Mouse (Mus musculus) myocyte (in vitro differentiated cells): Measurements from ENCODE around the gene Gpatch3. TPM values are rescaled to one million over a fixed set of nuclear protein-coding genes. Genes with fewer than 3 reads are reported as not detected.

Experiments used
- H3K27me3 ChIP-seq: one replicate; pipeline ENCODE4 v1.6.1; 2011; ENCODE audit not compliant: control insufficient read depth, insufficient read depth, insufficient read length
- H3K36me3 ChIP-seq: one replicate; pipeline ENCODE4 v1.6.1; 2011; ENCODE audit not compliant: control insufficient read depth, insufficient read depth
- H3K4me2 ChIP-seq: one replicate; pipeline ENCODE4 v1.6.1; 2011; ENCODE audit warnings: low read depth, control low read depth
- H3K4me3 ChIP-seq: one replicate; pipeline ENCODE4 v1.5.1; 2011; ENCODE audit warnings: mild to moderate bottlenecking, control low read depth, moderate library complexity
- H3K79me2 ChIP-seq: one replicate; pipeline ENCODE4 v1.6.1; 2011; ENCODE audit not compliant: control insufficient read depth, insufficient read depth
- H3ac ChIP-seq: one replicate; pipeline ENCODE4 v1.6.1; 2011; ENCODE audit not compliant: control insufficient read depth, insufficient read length
- CEBPB ChIP-seq: IDR thresholded peaks from 2 replicates; pipeline ENCODE4 v1.6.1; 2011; ENCODE audit warnings: mild to moderate bottlenecking, moderate library complexity; ENCODE audit not compliant: poor library complexity, insufficient read depth, severe bottlenecking
- E2F4 ChIP-seq: IDR thresholded peaks from one replicate; pipeline ENCODE4 v1.6.1; 2011; ENCODE audit warnings: mild to moderate bottlenecking, control low read depth, moderate library complexity; ENCODE audit not compliant: insufficient read depth
- MAX ChIP-seq: IDR thresholded peaks from one replicate; pipeline ENCODE4 v1.6.1; 2011; ENCODE audit warnings: low read depth, mild to moderate bottlenecking, control low read depth
- MYOD1 ChIP-seq, 3 experiments: IDR thresholded peaks; one replicate each; pipeline ENCODE4 v1.6.1; 2011; ENCODE audit warnings: control low read depth in 2 of 3, low read depth in 2 of 3, mild to moderate bottlenecking in 2 of 3, moderate library complexity in 1 of 3; ENCODE audit not compliant: insufficient read length in 2 of 3, control insufficient read depth in 1 of 3
- MYOG ChIP-seq, 3 experiments: IDR thresholded peaks; one replicate each; pipeline ENCODE4 v1.6.1; 2011; ENCODE audit warnings: control low read depth in 2 of 3, low read depth in 2 of 3, mild to moderate bottlenecking in 2 of 3; ENCODE audit not compliant: insufficient read length in 2 of 3, control insufficient read depth in 1 of 3, insufficient read depth in 1 of 3
- POLR2A ChIP-seq: IDR thresholded peaks from one replicate; pipeline ENCODE4 v1.6.1; 2011; ENCODE audit warnings: low read depth, mild to moderate bottlenecking, control low read depth, moderate library complexity; ENCODE audit not compliant: insufficient read length
- POLR2AphosphoS2 ChIP-seq: IDR thresholded peaks from one replicate; pipeline ENCODE4 v1.6.1; 2011; ENCODE audit warnings: low read depth, control low read depth; ENCODE audit not compliant: insufficient read length
- REST ChIP-seq: IDR thresholded peaks from one replicate; pipeline ENCODE4 v1.6.1; 2011; ENCODE audit warnings: mild to moderate bottlenecking, control low read depth, moderate library complexity; ENCODE audit not compliant: insufficient read depth, insufficient read length
- SRF ChIP-seq: IDR thresholded peaks from one replicate; pipeline ENCODE4 v1.6.1; 2011; ENCODE audit warnings: low read depth; ENCODE audit not compliant: control insufficient read depth, insufficient read length
- TCF12 ChIP-seq: IDR thresholded peaks from one replicate; pipeline ENCODE4 v1.6.1; 2011; ENCODE audit warnings: mild to moderate bottlenecking, control low read depth; ENCODE audit not compliant: poor library complexity, insufficient read depth, severe bottlenecking
- TCF3 ChIP-seq: IDR thresholded peaks from one replicate; pipeline ENCODE4 v1.6.1; 2011; ENCODE audit warnings: low read depth, control low read depth; ENCODE audit not compliant: insufficient read length
- USF1 ChIP-seq: IDR thresholded peaks from one replicate; pipeline ENCODE4 v1.6.1; 2011; ENCODE audit warnings: low read depth, mild to moderate bottlenecking, control low read depth, moderate library complexity
- polyA plus RNA-seq: library from polyadenylated mRNA; unstranded; fragments of >200 nt; fragmentation: generic; extraction: Trizol; gene quantifications from one replicate; pipeline ENCODE4 v1.2.1, GENCODE M21; 2012; ENCODE audit warnings: missing spikeins

The Gpatch3 gene
- polyA plus RNA-seq, 1 experiment = 4.1 TPM

DNA sequence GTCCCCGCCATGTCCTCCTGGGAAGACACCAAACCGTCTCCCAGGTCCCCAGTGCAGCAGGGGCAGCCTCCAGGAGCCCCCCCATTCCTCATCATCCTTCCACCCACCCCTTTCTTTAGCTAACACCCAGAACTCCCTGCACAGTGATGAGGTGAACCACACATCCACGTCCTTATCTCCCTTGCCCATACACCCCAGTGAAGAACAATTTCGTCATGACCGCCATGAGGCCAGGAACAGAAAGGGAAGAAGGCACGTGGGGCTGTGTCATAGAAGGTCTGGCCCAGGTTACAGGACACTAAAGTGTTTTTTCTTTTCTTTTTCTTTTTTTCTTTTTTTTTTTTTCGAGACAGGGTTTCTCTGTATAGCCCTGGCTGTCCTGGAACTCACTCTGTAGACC, 50.3 kb downstream of the Gpatch3 start:
- Histone ChIP-seq H3K36me3 (no peaks in the 10 kb centered on the region), H3K79me2 (peaks cover 17% of the 10 kb centered on the region), H3ac (no peak overlapping the region), H3K4me3 (no peak overlapping the region), H3K27me3 (no peaks in the 10 kb centered on the region), H3K4me2 (no peak overlapping the region)
- TF ChIP-seq POLR2AphosphoS2 (no peak), TCF12 (no peak), USF1 (no peak), CEBPB (no peak), POLR2A (no peak), SRF (no peak), MYOG (IDR thresholded peaks at IDR 0.05; ENCODE audit: control insufficient read depth in 1 of 3, insufficient read depth in 1 of 3, insufficient read length in 2 of 3, low read depth in 2 of 3) (no peak), TCF3 (no peak), MAX (no peak), E2F4 (no peak), MYOD1 (IDR thresholded peaks at IDR 0.05; ENCODE audit: control insufficient read depth in 1 of 3, insufficient read length in 2 of 3, low read depth in 2 of 3) (no peak), REST (no peak)

DNA sequence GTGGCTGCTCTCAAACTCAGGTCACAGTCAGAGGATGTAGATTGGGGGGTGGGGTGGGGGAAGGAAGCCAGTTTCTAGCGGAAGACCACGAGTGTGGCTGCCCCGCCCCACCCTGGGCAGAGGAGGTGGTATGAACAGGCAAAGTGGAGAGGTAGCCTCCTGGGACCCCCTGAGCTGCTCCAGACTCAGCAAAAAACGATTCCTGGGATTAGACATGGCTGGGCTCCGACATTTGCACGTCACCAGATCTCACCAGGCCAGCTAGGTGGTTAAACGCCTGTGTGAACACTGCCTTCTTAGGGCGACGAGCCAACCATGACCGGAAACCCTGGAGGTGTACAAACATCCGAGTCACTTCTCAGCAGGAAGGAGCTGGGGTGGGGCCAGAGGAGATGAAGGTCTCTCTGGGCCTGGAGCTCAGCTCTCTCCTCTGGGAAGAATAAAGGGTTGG, 51.1 kb downstream of the Gpatch3 start:
- H3ac ChIP-seq = no peak overlapping the region
- peaks cover 17% of the 10 kb centered on the region for H3K79me2 ChIP-seq
- H3K36me3 ChIP-seq = no peaks in the 10 kb centered on the region
- no peaks in the 10 kb centered on the region for H3K27me3 ChIP-seq
- H3K4me3 ChIP-seq = no peak overlapping the region
- TF ChIP-seq POLR2A (no peak), TCF12 (no peak), CEBPB (no peak), TCF3 (no peak), SRF (no peak), MYOD1 (IDR thresholded peaks at IDR 0.05; ENCODE audit: control insufficient read depth in 1 of 3, insufficient read length in 2 of 3, low read depth in 2 of 3) (no peak), MAX (no peak), E2F4 (no peak), USF1 (no peak), REST (no peak), POLR2AphosphoS2 (no peak), MYOG (IDR thresholded peaks at IDR 0.05; ENCODE audit: control insufficient read depth in 1 of 3, insufficient read depth in 1 of 3, insufficient read length in 2 of 3, low read depth in 2 of 3) (no peak)
- H3K4me2 ChIP-seq = no peak overlapping the region

DNA sequence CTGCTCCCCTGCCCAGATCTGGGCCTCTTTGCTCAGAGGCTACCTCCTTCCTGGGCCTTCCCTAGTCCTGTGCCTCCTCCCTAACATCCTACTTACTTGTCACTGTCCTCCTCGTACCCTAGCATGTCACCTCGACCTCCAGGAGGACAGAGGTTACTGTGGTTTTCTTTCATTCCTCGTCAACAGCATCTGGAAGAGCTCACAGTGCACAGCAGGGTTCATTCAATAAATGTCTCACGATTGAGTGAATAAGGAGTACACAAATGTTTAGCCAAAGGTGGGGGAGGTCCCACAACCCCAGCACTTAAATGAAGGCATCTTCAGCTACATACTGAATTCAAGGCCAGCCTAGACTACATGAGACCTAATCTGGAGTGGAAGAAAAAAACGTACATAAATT, 51.7 kb downstream of the Gpatch3 start:
- no peak for TF ChIP-seq TCF12
- no peak for TF ChIP-seq MYOG (IDR thresholded peaks at IDR 0.05; ENCODE audit: control insufficient read depth in 1 of 3, insufficient read depth in 1 of 3, insufficient read length in 2 of 3, low read depth in 2 of 3)
- no peak for TF ChIP-seq CEBPB
- no peak for TF ChIP-seq MAX
- TF ChIP-seq POLR2AphosphoS2 = no peak
- no peak for TF ChIP-seq REST
- TF ChIP-seq MYOD1 (IDR thresholded peaks at IDR 0.05; ENCODE audit: control insufficient read depth in 1 of 3, insufficient read length in 2 of 3, low read depth in 2 of 3) = no peak
- no peak for TF ChIP-seq POLR2A
- Histone ChIP-seq H3ac (no peak overlapping the region), H3K4me2 (no peak overlapping the region), H3K27me3 (no peaks in the 10 kb centered on the region), H3K36me3 (no peaks in the 10 kb centered on the region), H3K79me2 (peaks cover 18% of the 10 kb centered on the region), H3K4me3 (no peak overlapping the region)

DNA sequence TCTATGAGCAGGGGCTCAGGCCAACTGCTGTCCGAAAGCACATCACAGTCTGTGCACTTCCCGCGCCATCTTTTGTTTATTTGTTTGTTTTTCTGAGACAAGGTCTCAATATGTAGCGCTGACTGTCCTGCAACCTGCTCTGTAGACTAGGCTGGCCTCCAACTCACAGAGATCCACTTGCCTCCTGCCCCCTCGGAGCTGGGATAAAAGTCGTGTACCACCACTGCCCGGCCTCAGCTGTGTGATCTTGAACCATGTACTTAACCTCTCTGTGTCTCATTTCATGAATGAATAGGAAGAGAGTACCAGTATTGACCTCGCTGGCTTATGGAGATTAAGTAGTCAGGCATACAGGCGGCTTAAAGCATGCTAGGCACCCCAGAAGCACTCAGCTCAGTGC, 52.1 kb downstream of the Gpatch3 start:
- Histone ChIP-seq H3K27me3 (no peaks in the 10 kb centered on the region), H3K79me2 (peaks cover 22% of the 10 kb centered on the region), H3K4me2 (no peak overlapping the region), H3K36me3 (no peaks in the 10 kb centered on the region), H3K4me3 (no peak overlapping the region), H3ac (no peak overlapping the region)
- TF ChIP-seq MYOD1 (IDR thresholded peaks at IDR 0.05; ENCODE audit: control insufficient read depth in 1 of 3, insufficient read length in 2 of 3, low read depth in 2 of 3) (no peak), TCF12 (no peak), TCF3 (no peak), CEBPB (no peak), POLR2AphosphoS2 (no peak), SRF (no peak), MYOG (IDR thresholded peaks at IDR 0.05; ENCODE audit: control insufficient read depth in 1 of 3, insufficient read depth in 1 of 3, insufficient read length in 2 of 3, low read depth in 2 of 3) (no peak), MAX (no peak), REST (no peak), USF1 (no peak), POLR2A (no peak), E2F4 (no peak)

DNA sequence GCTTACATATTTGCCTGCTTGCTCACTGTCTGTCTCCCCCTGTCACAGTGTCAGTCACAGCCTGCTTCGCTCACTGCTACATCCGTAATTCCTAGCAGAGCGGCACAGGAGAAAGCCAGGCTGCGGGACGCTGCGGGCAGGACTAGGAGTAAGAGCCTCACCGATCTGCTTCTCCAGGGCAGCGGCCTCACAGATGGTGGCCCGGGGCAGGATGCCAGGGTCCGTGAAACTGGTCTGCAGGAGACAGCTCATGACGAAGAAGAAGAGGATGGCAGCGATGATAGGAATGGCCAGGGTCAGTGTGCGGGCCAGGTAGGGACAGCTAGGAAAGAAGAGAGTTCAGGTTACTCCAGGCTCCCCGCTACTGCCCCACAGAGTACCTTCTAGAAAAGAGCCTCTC, 52.5 kb downstream of the Gpatch3 start:
- TF ChIP-seq MAX = no peak
- TF ChIP-seq POLR2AphosphoS2 = no peak
- TF ChIP-seq TCF3 = no peak
- no peak for TF ChIP-seq REST
- no peak for TF ChIP-seq POLR2A
- no peak for TF ChIP-seq MYOG (IDR thresholded peaks at IDR 0.05; ENCODE audit: control insufficient read depth in 1 of 3, insufficient read depth in 1 of 3, insufficient read length in 2 of 3, low read depth in 2 of 3)
- TF ChIP-seq SRF = no peak
- no peak for TF ChIP-seq TCF12
- TF ChIP-seq MYOD1 (IDR thresholded peaks at IDR 0.05; ENCODE audit: control insufficient read depth in 1 of 3, insufficient read length in 2 of 3, low read depth in 2 of 3) = no peak
- no peak for TF ChIP-seq USF1
- TF ChIP-seq CEBPB = no peak
- no peak for TF ChIP-seq E2F4
- Histone ChIP-seq H3K27me3 (no peaks in the 10 kb centered on the region), H3ac (no peak overlapping the region), H3K36me3 (no peaks in the 10 kb centered on the region), H3K4me2 (no peak overlapping the region), H3K4me3 (no peak overlapping the region), H3K79me2 (peaks cover 27% of the 10 kb centered on the region)
